Mouse (Mus musculus): Measurements from ENCODE around the gene Zfp92.

GRCm38 (mm10) chrX:73467446-73468241 is 56.7 kb downstream of the Zfp92 start:
- no peak for TF ChIP-seq TCF12 (IDR thresholded peaks at IDR 0.05; ENCODE audit: insufficient read depth, poor library complexity, severe bottlenecking)
- no peak for TF ChIP-seq POLR2A (IDR thresholded peaks at IDR 0.05; ENCODE audit: insufficient read length, low read depth)
- TF ChIP-seq E2F4 (IDR thresholded peaks at IDR 0.05; ENCODE audit: insufficient read depth): no peak
- TF ChIP-seq CEBPB (IDR thresholded peaks at IDR 0.05; ENCODE audit: insufficient read depth, poor library complexity, severe bottlenecking): no peak
- TF ChIP-seq MAX (IDR thresholded peaks at IDR 0.05; ENCODE audit: low read depth): no peak
- no peak for TF ChIP-seq USF1 (IDR thresholded peaks at IDR 0.05; ENCODE audit: low read depth)
- TF ChIP-seq MYOD1 (IDR thresholded peaks at IDR 0.05; ENCODE audit: control insufficient read depth in 1 of 3, insufficient read length in 2 of 3, low read depth in 2 of 3): no peak
- TF ChIP-seq TCF3 (IDR thresholded peaks at IDR 0.05; ENCODE audit: insufficient read length, low read depth): no peak

All from myocyte (in vitro differentiated cells).